Mouse (Mus musculus) limb, embryonic 10.5 days (tissue): ENCODE measurements around the gene Arhgef28. TPM values are rescaled to one million over a fixed set of nuclear protein-coding genes. Genes with fewer than 3 reads are reported as not detected.
"Not testable (repeated sequence)": the region's sequence is repeated elsewhere in the genome, so short reads cannot be mapped to it uniquely, and the experiment has no call there.

ENCODE experiments used
- DNase-seq: peaks from one replicate; pipeline ENCODE4 v3.0.0-alpha.2; 2017; ENCODE audit warnings: low spot score
- H3K27ac ChIP-seq: fragments of 300-500 bp; sonication (generic); 2 replicates; pipeline ENCODE4 v1.5.1; 2016; ENCODE audit warnings: mild to moderate bottlenecking
- H3K27me3 ChIP-seq: fragments of 300-500 bp; sonication (generic); 2 replicates; pipeline ENCODE4 v1.6.1; 2016; ENCODE audit warnings: low read depth, mild to moderate bottlenecking; ENCODE audit not compliant: poor library complexity, severe bottlenecking
- H3K36me3 ChIP-seq: fragments of 300-500 bp; sonication (generic); 2 replicates; pipeline ENCODE4 v1.6.1; 2016; ENCODE audit warnings: mild to moderate bottlenecking, moderate library complexity
- H3K4me1 ChIP-seq: fragments of 300-500 bp; sonication (generic); 2 replicates; pipeline ENCODE4 v1.6.1; 2016
- H3K4me3 ChIP-seq: fragments of 300-500 bp; sonication (generic); 2 replicates; pipeline ENCODE4 v1.5.1; 2016; ENCODE audit warnings: mild to moderate bottlenecking, moderate library complexity
- H3K9me3 ChIP-seq: fragments of 300-500 bp; sonication (generic); replicated peaks from 2 replicates; pipeline ENCODE4 v1.6.1; 2016; ENCODE audit warnings: mild to moderate bottlenecking
- WGBS: fragments of 180-500 bp; shearing (Covaris S2); methylation state at CpG from one replicate; pipeline ENCODE4 v1.1.7; 2016; 5-methylcytosine and 5-hydroxymethylcytosine counted together
- polyA plus RNA-seq: library from polyadenylated mRNA; unstranded; fragments of >200 nt; fragmentation: Nextera tagmentation; extraction: Ambion mirVana; gene quantifications from 2 replicates; pipeline ENCODE4 v1.2.1, GENCODE M21; 2016

Gene Arhgef28
- polyA plus RNA-seq, 1 experiment from 2014 or later = 11.0 TPM

GRCm38 (mm10) chr13:98117566-98118254, 88.5 kb downstream of the Arhgef28 start:
- Histone ChIP-seq H3K36me3 (no peaks in the 10 kb centered on the region), H3K27ac (no peak overlapping the region), H3K27me3 (no peaks in the 10 kb centered on the region), H3K9me3 (no peaks in the 10 kb centered on the region), H3K4me3 (no peak overlapping the region), H3K4me1 (peaks cover 4% of the 10 kb centered on the region; the same call in 1 of the 2 replicates)
- 86% methylated on average over 7 of the region's 7 CpGs for WGBS
- DNase-seq = no peak

- no peaks in the 10 kb centered on the region for H3K9me3 ChIP-seq
- H3K27me3 ChIP-seq = no peaks in the 10 kb centered on the region
- no peaks in the 10 kb centered on the region for H3K36me3 ChIP-seq
- WGBS = 64% methylated on average over 6 of the region's 6 CpGs
- H3K4me1 ChIP-seq = peaks cover 4% of the 10 kb centered on the region; the same call in 1 of the 2 replicates
- DNase-seq = no peak
- H3K27ac ChIP-seq = no peak overlapping the region
- H3K4me3 ChIP-seq = no peak overlapping the region
Measured at GRCm38 (mm10) chr13:98115650-98116049, 90.6 kb downstream of the Arhgef28 start.

GRCm38 (mm10) chr13:98115051-98115450, 91.2 kb downstream of the Arhgef28 start:
- no peaks in the 10 kb centered on the region for H3K9me3 ChIP-seq
- no peak overlapping the region for H3K4me3 ChIP-seq
- H3K36me3 ChIP-seq = no peaks in the 10 kb centered on the region
- no peak overlapping the region for H3K27ac ChIP-seq
- 84% methylated on average over 4 of the region's 4 CpGs for WGBS
- peaks cover 4% of the 10 kb centered on the region; the same call in 1 of the 2 replicates for H3K4me1 ChIP-seq
- DNase-seq = no peak
- H3K27me3 ChIP-seq = no peaks in the 10 kb centered on the region

- Histone ChIP-seq H3K4me3 (no peak overlapping the region), H3K4me1 (peaks cover 4% of the 10 kb centered on the region; the same call in 1 of the 2 replicates), H3K27ac (no peak overlapping the region), H3K36me3 (no peaks in the 10 kb centered on the region), H3K9me3 (no peaks in the 10 kb centered on the region), H3K27me3 (no peaks in the 10 kb centered on the region)
- DNase-seq = no peak
- 58% methylated on average over 7 of the region's 7 CpGs for WGBS
Measured at GRCm38 (mm10) chr13:98112812-98113503, 93.3 kb downstream of the Arhgef28 start.

- Histone ChIP-seq H3K27me3 (no peaks in the 10 kb centered on the region), H3K4me1 (peaks cover 4% of the 10 kb centered on the region; the same call in 1 of the 2 replicates), H3K36me3 (no peaks in the 10 kb centered on the region), H3K9me3 (peaks cover 2% of the 10 kb centered on the region; the same call in 1 of the 2 replicates), H3K27ac (no peak overlapping the region), H3K4me3 (no peak overlapping the region)
- DNase-seq = no peak
- WGBS = 88% methylated on average over 5 of the region's 5 CpGs
Measured at GRCm38 (mm10) chr13:98111531-98111930, 94.7 kb downstream of the Arhgef28 start.

- Histone ChIP-seq H3K4me3 (no peak overlapping the region), H3K4me1 (peaks cover 4% of the 10 kb centered on the region; the same call in 1 of the 2 replicates), H3K27me3 (no peaks in the 10 kb centered on the region), H3K36me3 (no peaks in the 10 kb centered on the region), H3K27ac (no peak overlapping the region), H3K9me3 (peaks cover 4% of the 10 kb centered on the region; the same call in 1 of the 2 replicates)
- no peak for DNase-seq
- WGBS = 88% methylated on average over 2 of the region's 2 CpGs
Measured at GRCm38 (mm10) chr13:98111021-98111420, 95.2 kb downstream of the Arhgef28 start.

GRCm38 (mm10) chr13:98108481-98108880, 97.8 kb downstream of the Arhgef28 start:
- H3K4me3 ChIP-seq, DNase-seq, H3K9me3 ChIP-seq, H3K4me1 ChIP-seq, H3K36me3 ChIP-seq, H3K27me3 ChIP-seq, H3K27ac ChIP-seq: not testable (repeated sequence)
- 90% methylated on average over 3 of the region's 3 CpGs for WGBS

GRCm38 (mm10) chr13:98107621-98108020, 98.6 kb downstream of the Arhgef28 start:
- H3K27ac ChIP-seq = no peak overlapping the region
- 93% methylated on average over 2 of the region's 2 CpGs for WGBS

GRCm38 (mm10) chr13:98095966-98096365, 110.3 kb downstream of the Arhgef28 start:
- H3K4me1 ChIP-seq = peaks cover 12% of the 10 kb centered on the region
- no peak for DNase-seq
- no peaks in the 10 kb centered on the region for H3K27me3 ChIP-seq
- no peak overlapping the region for H3K4me3 ChIP-seq
- no peak overlapping the region for H3K27ac ChIP-seq
- no peaks in the 10 kb centered on the region for H3K36me3 ChIP-seq
- 71% methylated on average over 4 of the region's 4 CpGs for WGBS
- H3K9me3 ChIP-seq = no peaks in the 10 kb centered on the region

More at GRCm38 (mm10) chr13:98107621-98108020, 98.6 kb downstream of the Arhgef28 start:
- no peak overlapping the region for H3K4me3 ChIP-seq
- no peaks in the 10 kb centered on the region for H3K4me1 ChIP-seq
- H3K27me3 ChIP-seq = no peaks in the 10 kb centered on the region
- no peaks in the 10 kb centered on the region for H3K36me3 ChIP-seq
- peaks cover 4% of the 10 kb centered on the region; the same call in 1 of the 2 replicates for H3K9me3 ChIP-seq
- DNase-seq = no peak

GRCm38 (mm10) chr13:98094332-98094731, 111.9 kb downstream of the Arhgef28 start:
- Histone ChIP-seq H3K27ac (peak overlapping the region; percentile 21; the same call in 1 of the 2 replicates), H3K4me1 (peaks cover 12% of the 10 kb centered on the region), H3K36me3 (no peaks in the 10 kb centered on the region), H3K27me3 (no peaks in the 10 kb centered on the region), H3K9me3 (no peaks in the 10 kb centered on the region), H3K4me3 (no peak overlapping the region)
- WGBS = 85% methylated on average over 3 of the region's 3 CpGs
- no peak for DNase-seq

- Histone ChIP-seq H3K27ac (no peak overlapping the region), H3K4me1 (peaks cover 12% of the 10 kb centered on the region), H3K36me3 (no peaks in the 10 kb centered on the region), H3K4me3 (no peak overlapping the region), H3K9me3 (no peaks in the 10 kb centered on the region), H3K27me3 (no peaks in the 10 kb centered on the region)
- DNase-seq = no peak
- 91% methylated on average over 9 of the region's 9 CpGs for WGBS
Measured at GRCm38 (mm10) chr13:98093483-98093882, 112.8 kb downstream of the Arhgef28 start.

GRCm38 (mm10) chr13:98092354-98093002, 113.8 kb downstream of the Arhgef28 start:
- Histone ChIP-seq H3K9me3 (no peaks in the 10 kb centered on the region), H3K4me3 (no peak overlapping the region), H3K4me1 (peaks cover 12% of the 10 kb centered on the region), H3K27ac (no peak overlapping the region), H3K36me3 (no peaks in the 10 kb centered on the region), H3K27me3 (no peaks in the 10 kb centered on the region)
- 92% methylated on average over 12 of the region's 12 CpGs for WGBS
- no peak for DNase-seq

GRCm38 (mm10) chr13:98079640-98080039, 126.6 kb downstream of the Arhgef28 start:
- whole genome bisulfite sequencing = 83% methylated on average over 4 of the region's 4 CpGs
- Histone ChIP-seq H3K9me3 (no peaks in the 10 kb centered on the region), H3K4me1 (no peaks in the 10 kb centered on the region), H3K36me3 (no peaks in the 10 kb centered on the region), H3K4me3 (no peak overlapping the region), H3K27me3 (no peaks in the 10 kb centered on the region), H3K27ac (no peak overlapping the region)
- no peak for DNase-seq
